Mouse (Mus musculus): Measurements from ENCODE around the gene Gpsm1. TPM values are rescaled to one million over a fixed set of nuclear protein-coding genes. Genes with fewer than 3 reads are reported as not detected.

Gene Gpsm1
- polyA plus RNA-seq, 1 experiment from 2014 or later, result 44.1 TPM

- WGBS, result 24% methylated on average over 10 of the region's 10 CpGs
- Histone ChIP-seq H3K4me1 (ENCODE audit: insufficient read depth, low read length) (peaks cover 22% of the 10 kb centered on the region), H3K9me3 (ENCODE audit: low read length) (no peaks in the 10 kb centered on the region), H3K9ac (replicated peaks; ENCODE audit: low read length) (peak overlapping the region; percentile 31; the same call in 1 of the 2 replicates), H3K4me3 (ENCODE audit: low read length) (no peak overlapping the region), H3K36me3 (ENCODE audit: insufficient read depth, low read length) (no peaks in the 10 kb centered on the region), H3K4me2 (replicated peaks; ENCODE audit: low read depth, low read length) (no peak overlapping the region; the same call in 1 of the 2 replicates), H3K27me3 (ENCODE audit: insufficient read depth, low read length) (no peaks in the 10 kb centered on the region), H3K27ac (ENCODE audit: low read length) (peak overlapping the region; percentile 76)
- peak; percentile 52 for ATAC-seq (ENCODE audit: low FRiP score, low TSS enrichment)
These were observed 5.6 kb upstream of the Gpsm1 start for GRCm38 (mm10) chr2:26309739-26310138.

GRCm38 (mm10) chr2:26311936-26312335, 3.4 kb upstream of the Gpsm1 start:
- H3K9ac ChIP-seq (replicated peaks; ENCODE audit: low read length), result no peak overlapping the region
- H3K27ac ChIP-seq (ENCODE audit: low read length), result no peak overlapping the region
- H3K9me3 ChIP-seq (ENCODE audit: low read length), result no peaks in the 10 kb centered on the region
- WGBS, result 74% methylated on average over 5 of the region's 5 CpGs
- no peaks in the 10 kb centered on the region for H3K36me3 ChIP-seq (ENCODE audit: insufficient read depth, low read length)
- ATAC-seq (ENCODE audit: low FRiP score, low TSS enrichment), result no peak
- H3K4me1 ChIP-seq (ENCODE audit: insufficient read depth, low read length), result peaks cover 34% of the 10 kb centered on the region
- H3K4me2 ChIP-seq (replicated peaks; ENCODE audit: low read depth, low read length), result no peak overlapping the region
- no peak overlapping the region for H3K4me3 ChIP-seq (ENCODE audit: low read length)
- no peaks in the 10 kb centered on the region for H3K27me3 ChIP-seq (ENCODE audit: insufficient read depth, low read length)

GRCm38 (mm10) chr2:26312812-26313211, 2.5 kb upstream of the Gpsm1 start:
- Histone ChIP-seq H3K4me2 (replicated peaks; ENCODE audit: low read depth, low read length) (no peak overlapping the region), H3K4me1 (ENCODE audit: insufficient read depth, low read length) (peaks cover 39% of the 10 kb centered on the region), H3K27me3 (ENCODE audit: insufficient read depth, low read length) (no peaks in the 10 kb centered on the region), H3K27ac (ENCODE audit: low read length) (no peak overlapping the region), H3K9me3 (ENCODE audit: low read length) (no peaks in the 10 kb centered on the region), H3K36me3 (ENCODE audit: insufficient read depth, low read length) (no peaks in the 10 kb centered on the region), H3K4me3 (ENCODE audit: low read length) (no peak overlapping the region), H3K9ac (replicated peaks; ENCODE audit: low read length) (no peak overlapping the region)
- 65% methylated on average over 2 of the region's 2 CpGs for WGBS
- ATAC-seq (ENCODE audit: low FRiP score, low TSS enrichment), result no peak

- H3K4me2 ChIP-seq (replicated peaks; ENCODE audit: low read depth, low read length), result no peak overlapping the region
- no peaks in the 10 kb centered on the region for H3K9me3 ChIP-seq (ENCODE audit: low read length)
- H3K27ac ChIP-seq (ENCODE audit: low read length), result peak overlapping the region; percentile 97
- WGBS, result 97% methylated on average over 1 of the region's 1 CpGs
- no peaks in the 10 kb centered on the region for H3K27me3 ChIP-seq (ENCODE audit: insufficient read depth, low read length)
- peaks cover 39% of the 10 kb centered on the region for H3K4me1 ChIP-seq (ENCODE audit: insufficient read depth, low read length)
- no peaks in the 10 kb centered on the region for H3K36me3 ChIP-seq (ENCODE audit: insufficient read depth, low read length)
- ATAC-seq (ENCODE audit: low FRiP score, low TSS enrichment), result no peak
- no peak overlapping the region for H3K4me3 ChIP-seq (ENCODE audit: low read length)
- H3K9ac ChIP-seq (replicated peaks; ENCODE audit: low read length), result no peak overlapping the region
These were observed 1.9 kb upstream of the Gpsm1 start for GRCm38 (mm10) chr2:26313394-26313793.

- peak overlapping the region; percentile 93 for H3K4me3 ChIP-seq (ENCODE audit: low read length)
- no peaks in the 10 kb centered on the region for H3K9me3 ChIP-seq (ENCODE audit: low read length)
- 32% methylated on average over 13 of the region's 13 CpGs for WGBS
- H3K27me3 ChIP-seq (ENCODE audit: insufficient read depth, low read length), result no peaks in the 10 kb centered on the region
- peak overlapping the region; percentile 89 for H3K4me2 ChIP-seq (replicated peaks; ENCODE audit: low read depth, low read length)
- peak; percentile 69 for ATAC-seq (ENCODE audit: low FRiP score, low TSS enrichment)
- no peaks in the 10 kb centered on the region for H3K36me3 ChIP-seq (ENCODE audit: insufficient read depth, low read length)
- H3K27ac ChIP-seq (ENCODE audit: low read length), result peak overlapping the region; percentile 97
- peak overlapping the region; percentile 95 for H3K9ac ChIP-seq (replicated peaks; ENCODE audit: low read length)
- H3K4me1 ChIP-seq (ENCODE audit: insufficient read depth, low read length), result peaks cover 41% of the 10 kb centered on the region
These were observed 839 bp upstream of the Gpsm1 start for GRCm38 (mm10) chr2:26314281-26315071.

GRCm38 (mm10) chr2:26315925-26316311, 603 bp downstream of the Gpsm1 start:
- peak overlapping the region; percentile 95 for H3K9ac ChIP-seq (replicated peaks; ENCODE audit: low read length)
- ATAC-seq (ENCODE audit: low FRiP score, low TSS enrichment), result peak; percentile 42
- peaks cover 36% of the 10 kb centered on the region for H3K4me1 ChIP-seq (ENCODE audit: insufficient read depth, low read length)
- no peaks in the 10 kb centered on the region for H3K9me3 ChIP-seq (ENCODE audit: low read length)
- H3K4me3 ChIP-seq (ENCODE audit: low read length), result peak overlapping the region; percentile 93
- peak overlapping the region; percentile 89 for H3K4me2 ChIP-seq (replicated peaks; ENCODE audit: low read depth, low read length)
- H3K27ac ChIP-seq (ENCODE audit: low read length), result peak overlapping the region; percentile 97
- no peaks in the 10 kb centered on the region for H3K27me3 ChIP-seq (ENCODE audit: insufficient read depth, low read length)
- 1% methylated on average over 11 of the region's 11 CpGs for WGBS
- H3K36me3 ChIP-seq (ENCODE audit: insufficient read depth, low read length), result no peaks in the 10 kb centered on the region

- peak overlapping the region; percentile 95 for H3K9ac ChIP-seq (replicated peaks; ENCODE audit: low read length)
- H3K4me1 ChIP-seq (ENCODE audit: insufficient read depth, low read length), result peaks cover 36% of the 10 kb centered on the region
- H3K4me2 ChIP-seq (replicated peaks; ENCODE audit: low read depth, low read length), result peak overlapping the region; percentile 89
- 41% methylated on average over 9 of the region's 9 CpGs for WGBS
- ATAC-seq (ENCODE audit: low FRiP score, low TSS enrichment), result no peak; the same call in 1 of the 2 replicates
- no peaks in the 10 kb centered on the region for H3K36me3 ChIP-seq (ENCODE audit: insufficient read depth, low read length)
- no peaks in the 10 kb centered on the region for H3K9me3 ChIP-seq (ENCODE audit: low read length)
- peak overlapping the region; percentile 97 for H3K27ac ChIP-seq (ENCODE audit: low read length)
- peak overlapping the region; percentile 93 for H3K4me3 ChIP-seq (ENCODE audit: low read length)
- H3K27me3 ChIP-seq (ENCODE audit: insufficient read depth, low read length), result no peaks in the 10 kb centered on the region
These were observed 1.4 kb downstream of the Gpsm1 start for GRCm38 (mm10) chr2:26316576-26317246.

- H3K4me1 ChIP-seq (ENCODE audit: insufficient read depth, low read length), result peaks cover 36% of the 10 kb centered on the region
- H3K4me3 ChIP-seq (ENCODE audit: low read length), result peak overlapping the region; percentile 93; the same call in 1 of the 2 replicates
- H3K27me3 ChIP-seq (ENCODE audit: insufficient read depth, low read length), result no peaks in the 10 kb centered on the region
- no peaks in the 10 kb centered on the region for H3K9me3 ChIP-seq (ENCODE audit: low read length)
- ATAC-seq (ENCODE audit: low FRiP score, low TSS enrichment), result no peak
- H3K4me2 ChIP-seq (replicated peaks; ENCODE audit: low read depth, low read length), result peak overlapping the region; percentile 89
- no peak overlapping the region for H3K27ac ChIP-seq (ENCODE audit: low read length)
- H3K9ac ChIP-seq (replicated peaks; ENCODE audit: low read length), result no peak overlapping the region; the same call in 1 of the 2 replicates
- WGBS, result 67% methylated on average over 3 of the region's 3 CpGs
- peaks cover under 1% of the 10 kb centered on the region; the same call in 1 of the 2 replicates for H3K36me3 ChIP-seq (ENCODE audit: insufficient read depth, low read length)
These were observed 2.1 kb downstream of the Gpsm1 start for GRCm38 (mm10) chr2:26317371-26317770.

- no peak overlapping the region; the same call in 1 of the 2 replicates for H3K9ac ChIP-seq (replicated peaks; ENCODE audit: low read length)
- no peak for ATAC-seq (ENCODE audit: low FRiP score, low TSS enrichment)
- no peaks in the 10 kb centered on the region for H3K9me3 ChIP-seq (ENCODE audit: low read length)
- no peak overlapping the region for H3K4me3 ChIP-seq (ENCODE audit: low read length)
- H3K36me3 ChIP-seq (ENCODE audit: insufficient read depth, low read length), result peaks cover 4% of the 10 kb centered on the region; the same call in 1 of the 2 replicates
- H3K4me2 ChIP-seq (replicated peaks; ENCODE audit: low read depth, low read length), result no peak overlapping the region
- no peak overlapping the region for H3K27ac ChIP-seq (ENCODE audit: low read length)
- peaks cover 36% of the 10 kb centered on the region for H3K4me1 ChIP-seq (ENCODE audit: insufficient read depth, low read length)
- WGBS, result 74% methylated on average over 3 of the region's 3 CpGs
- no peaks in the 10 kb centered on the region for H3K27me3 ChIP-seq (ENCODE audit: insufficient read depth, low read length)
These were observed 2.8 kb downstream of the Gpsm1 start for GRCm38 (mm10) chr2:26317991-26318672.
